Mouse (Mus musculus) forebrain, embryonic 11.5 days (tissue): ENCODE measurements around the gene P2ry1. TPM values are rescaled to one million over a fixed set of nuclear protein-coding genes. Genes with fewer than 3 reads are reported as not detected.

ENCODE experiments used
- ATAC-seq: fragments of 200-750 bp; cut with Nextera tagmentation; replicated peaks from 2 replicates; pipeline ENCODE4 v1.8.0; 2017; ENCODE audit warnings: moderate TSS enrichment; ENCODE audit not compliant: low FRiP score
- DNase-seq: peaks from one replicate; pipeline ENCODE4 v3.0.0-alpha.2; 2017; ENCODE audit warnings: low spot score
- H3K27ac ChIP-seq: fragments of 300-500 bp; sonication (generic); 2 replicates; pipeline ENCODE4 v1.5.1; 2014; ENCODE audit warnings: low read depth, low read length
- H3K27me3 ChIP-seq: fragments of 300-500 bp; sonication (generic); 2 replicates; pipeline ENCODE4 v1.6.1; 2014; ENCODE audit warnings: mild to moderate bottlenecking, low read length, mixed read lengths; ENCODE audit not compliant: control insufficient read depth, insufficient read depth
- H3K36me3 ChIP-seq: fragments of 300-500 bp; sonication (generic); 2 replicates; pipeline ENCODE4 v1.6.1; 2014; ENCODE audit warnings: mild to moderate bottlenecking, low read length, moderate library complexity, mixed read lengths; ENCODE audit not compliant: control insufficient read depth, insufficient read depth
- H3K4me1 ChIP-seq: fragments of 300-500 bp; sonication (generic); replicated peaks from 2 replicates; pipeline ENCODE4 v1.6.1; 2014; ENCODE audit warnings: low read length, mixed read lengths; ENCODE audit not compliant: control insufficient read depth, insufficient read depth
- H3K4me2 ChIP-seq: fragments of 300-500 bp; sonication (generic); 2 replicates; pipeline ENCODE4 v1.6.1; 2014; ENCODE audit warnings: low read depth, mild to moderate bottlenecking, low read length, moderate library complexity, mixed read lengths; ENCODE audit not compliant: severe bottlenecking
- H3K4me3 ChIP-seq: fragments of 300-500 bp; sonication (generic); 2 replicates; pipeline ENCODE4 v1.5.1; 2014; ENCODE audit warnings: low read depth, low read length
- H3K9ac ChIP-seq: fragments of 300-500 bp; sonication (generic); 2 replicates; pipeline ENCODE4 v1.6.1; 2014; ENCODE audit warnings: low read length
- H3K9me3 ChIP-seq: fragments of 300-500 bp; sonication (generic); 2 replicates; pipeline ENCODE4 v1.6.1; 2016; ENCODE audit warnings: low read length, mixed read lengths; ENCODE audit not compliant: control insufficient read depth
- WGBS: fragments of 180-500 bp; shearing (Covaris S2); extraction: QIAGEN DNeasy Blood & Tissue Kit; methylation state at CpG from one replicate; pipeline ENCODE4 v1.1.7; 2014; 5-methylcytosine and 5-hydroxymethylcytosine counted together
- polyA plus RNA-seq: library from polyadenylated mRNA; unstranded; fragments of >200 nt; fragmentation: Nextera tagmentation; extraction: Ambion mirVana; gene quantifications from 2 replicates; pipeline ENCODE4 v1.2.1, GENCODE M21; 2014

The P2ry1 gene
- polyA plus RNA-seq, 1 experiment from 2014 or later: 6.0 TPM

- Histone ChIP-seq H3K4me3 (no peak overlapping the region), H3K27me3 (peaks cover 9% of the 10 kb centered on the region), H3K4me1 (no peaks in the 10 kb centered on the region), H3K9me3 (no peaks in the 10 kb centered on the region), H3K27ac (no peak overlapping the region), H3K4me2 (no peak overlapping the region), H3K9ac (no peak overlapping the region), H3K36me3 (no peaks in the 10 kb centered on the region)
- ATAC-seq (no peak), DNase-seq (no peak)
Observed at GRCm38 (mm10) chr3:60999715-61000114, 2.9 kb upstream of the P2ry1 start.

GRCm38 (mm10) chr3:61000747-61001146 is 1.8 kb upstream of the P2ry1 start:
- H3K4me3 ChIP-seq: no peak overlapping the region
- no peak overlapping the region for H3K4me2 ChIP-seq
- no peaks in the 10 kb centered on the region for H3K9me3 ChIP-seq
- DNase-seq: no peak
- no peaks in the 10 kb centered on the region for H3K4me1 ChIP-seq
- ATAC-seq: no peak
- H3K27ac ChIP-seq: no peak overlapping the region
- WGBS: 76% methylated on average over 4 of the region's 4 CpGs
- H3K36me3 ChIP-seq: no peaks in the 10 kb centered on the region
- H3K27me3 ChIP-seq: peaks cover 9% of the 10 kb centered on the region
- no peak overlapping the region for H3K9ac ChIP-seq

GRCm38 (mm10) chr3:61001852-61002586 is 576 bp upstream of the P2ry1 start:
- Histone ChIP-seq H3K9me3 (no peaks in the 10 kb centered on the region), H3K4me1 (no peaks in the 10 kb centered on the region), H3K4me2 (peak overlapping the region; percentile 83), H3K9ac (peak overlapping the region; percentile 58), H3K4me3 (peak overlapping the region; percentile 64), H3K27me3 (peaks cover 9% of the 10 kb centered on the region), H3K27ac (no peak overlapping the region), H3K36me3 (no peaks in the 10 kb centered on the region)
- ATAC-seq: peak; percentile 56
- 3% methylated on average over 20 of the region's 20 CpGs for WGBS
- DNase-seq: peak; percentile 63

- Histone ChIP-seq H3K4me1 (no peaks in the 10 kb centered on the region), H3K9me3 (no peaks in the 10 kb centered on the region), H3K4me3 (no peak overlapping the region), H3K27me3 (peaks cover 9% of the 10 kb centered on the region), H3K4me2 (no peak overlapping the region), H3K27ac (no peak overlapping the region), H3K36me3 (no peaks in the 10 kb centered on the region), H3K9ac (no peak overlapping the region)
- 76% methylated on average over 1 of the region's 1 CpGs for WGBS
- ATAC-seq (no peak), DNase-seq (no peak)
Observed at GRCm38 (mm10) chr3:61004611-61005010, 2.0 kb downstream of the P2ry1 start.

GRCm38 (mm10) chr3:61011660-61012059 is 9.1 kb downstream of the P2ry1 start:
- Histone ChIP-seq H3K4me1 (no peaks in the 10 kb centered on the region), H3K9ac (no peak overlapping the region), H3K4me3 (no peak overlapping the region), H3K9me3 (no peaks in the 10 kb centered on the region), H3K27me3 (no peaks in the 10 kb centered on the region), H3K27ac (no peak overlapping the region), H3K36me3 (no peaks in the 10 kb centered on the region), H3K4me2 (no peak overlapping the region)
- DNase-seq: no peak
- WGBS: 64% methylated on average over 5 of the region's 5 CpGs
- no peak for ATAC-seq

GRCm38 (mm10) chr3:61012550-61012949 is 10.0 kb downstream of the P2ry1 start:
- H3K9ac ChIP-seq: no peak overlapping the region
- no peaks in the 10 kb centered on the region for H3K27me3 ChIP-seq
- no peak overlapping the region for H3K4me2 ChIP-seq
- H3K4me3 ChIP-seq: no peak overlapping the region
- ATAC-seq (no peak), DNase-seq (no peak)
- no peaks in the 10 kb centered on the region for H3K9me3 ChIP-seq
- H3K27ac ChIP-seq: no peak overlapping the region
- no peaks in the 10 kb centered on the region for H3K36me3 ChIP-seq
- H3K4me1 ChIP-seq: no peaks in the 10 kb centered on the region

- Histone ChIP-seq H3K36me3 (no peaks in the 10 kb centered on the region), H3K27ac (no peak overlapping the region), H3K9ac (no peak overlapping the region), H3K27me3 (no peaks in the 10 kb centered on the region), H3K4me2 (no peak overlapping the region), H3K9me3 (no peaks in the 10 kb centered on the region), H3K4me3 (no peak overlapping the region), H3K4me1 (no peaks in the 10 kb centered on the region)
- no peak for DNase-seq
- WGBS: 88% methylated on average over 2 of the region's 2 CpGs
- ATAC-seq: no peak
Observed at GRCm38 (mm10) chr3:61016733-61017132, 14.1 kb downstream of the P2ry1 start.

GRCm38 (mm10) chr3:61032100-61032499 is 29.5 kb downstream of the P2ry1 start:
- no peaks in the 10 kb centered on the region for H3K4me1 ChIP-seq
- no peaks in the 10 kb centered on the region for H3K27me3 ChIP-seq
- H3K36me3 ChIP-seq: no peaks in the 10 kb centered on the region
- ATAC-seq (no peak), DNase-seq (no peak)
- no peak overlapping the region for H3K27ac ChIP-seq
- H3K9ac ChIP-seq: no peak overlapping the region
- no peak overlapping the region for H3K4me3 ChIP-seq
- no peak overlapping the region for H3K4me2 ChIP-seq
- 79% methylated on average over 4 of the region's 4 CpGs for WGBS
- H3K9me3 ChIP-seq: no peaks in the 10 kb centered on the region

GRCm38 (mm10) chr3:61035633-61036032 is 33.0 kb downstream of the P2ry1 start:
- 86% methylated on average over 5 of the region's 5 CpGs for WGBS
- no peak overlapping the region for H3K9ac ChIP-seq
- H3K27me3 ChIP-seq: no peaks in the 10 kb centered on the region
- DNase-seq: no peak
- H3K27ac ChIP-seq: no peak overlapping the region
- no peak overlapping the region for H3K4me3 ChIP-seq
- H3K4me2 ChIP-seq: no peak overlapping the region
- no peaks in the 10 kb centered on the region for H3K36me3 ChIP-seq
- no peaks in the 10 kb centered on the region for H3K4me1 ChIP-seq
- H3K9me3 ChIP-seq: no peaks in the 10 kb centered on the region
- no peak for ATAC-seq
